Mouse (Mus musculus): ENCODE measurements around the gene Kcnk12. TPM values are rescaled to one million over a fixed set of nuclear protein-coding genes. Genes with fewer than 3 reads are reported as not detected.

The Kcnk12 gene
- not detected for polyA plus RNA-seq (2017; shearing (Covaris generic))

GRCm38 (mm10) chr17:87797688-87798291 lies at the start of gene Kcnk12:
Gene Kcnk12 (minus strand): TSS chr17:87797994.

Other genes with a start within 250 kb of the Kcnk12 start
- gene Epcam, start 162.0 kb downstream of the Kcnk12 start, polyA plus RNA-seq (2017; shearing (Covaris generic)): 20.8 TPM
- 74.9 TPM for gene Msh2, start 125.7 kb downstream of the Kcnk12 start, polyA plus RNA-seq (2017; shearing (Covaris generic))
- not detected for gene Rpl36-ps4, start 123.0 kb upstream of the Kcnk12 start, polyA plus RNA-seq (2017; shearing (Covaris generic))
- 52.9 TPM for gene Msh6, start 177.1 kb upstream of the Kcnk12 start, polyA plus RNA-seq (2017; shearing (Covaris generic))

Measured in CD4-positive, CD25-positive, alpha-beta regulatory T cell (primary cell).